Mouse (Mus musculus) hindbrain, embryonic 14.5 days (tissue): ENCODE data around the gene Nr2f6. TPM values are rescaled to one million over a fixed set of nuclear protein-coding genes. Genes with fewer than 3 reads are reported as not detected.

Experiments used
- ATAC-seq: fragments of 200-750 bp; cut with Nextera tagmentation; 2 replicates; pipeline ENCODE4 v1.8.0; 2017; ENCODE audit warnings: moderate number of reproducible peaks, mild to moderate bottlenecking, moderate TSS enrichment, moderate library complexity; ENCODE audit not compliant: low FRiP score
- DNase-seq: peaks from one replicate; pipeline ENCODE4 v3.0.0-alpha.2; 2015; ENCODE audit warnings: low spot score
- H3K27ac ChIP-seq: fragments of 300-500 bp; sonication (generic); 2 replicates; pipeline ENCODE4 v1.5.1; 2014; ENCODE audit warnings: mild to moderate bottlenecking, moderate library complexity
- H3K27me3 ChIP-seq: fragments of 300-500 bp; sonication (generic); 2 replicates; pipeline ENCODE4 v1.6.1; 2014; ENCODE audit warnings: mild to moderate bottlenecking, low read length, mixed read lengths; ENCODE audit not compliant: control insufficient read depth, insufficient read depth
- H3K36me3 ChIP-seq: fragments of 300-500 bp; sonication (generic); replicated peaks from 2 replicates; pipeline ENCODE4 v1.6.1; 2014; ENCODE audit not compliant: control insufficient read depth, insufficient read depth
- H3K4me1 ChIP-seq: fragments of 300-500 bp; sonication (generic); replicated peaks from 2 replicates; pipeline ENCODE4 v1.6.1; 2014; ENCODE audit warnings: antibody characterized with exemption, low read length, mixed read lengths; ENCODE audit not compliant: control insufficient read depth, insufficient read depth
- H3K4me2 ChIP-seq: fragments of 300-500 bp; sonication (generic); replicated peaks from 2 replicates; pipeline ENCODE4 v1.6.1; 2014; ENCODE audit warnings: mild to moderate bottlenecking, moderate library complexity
- H3K4me3 ChIP-seq: fragments of 300-500 bp; sonication (generic); replicated peaks from 2 replicates; pipeline ENCODE4 v1.5.1; 2014; ENCODE audit warnings: mild to moderate bottlenecking, low read length
- H3K9ac ChIP-seq: fragments of 300-500 bp; sonication (generic); 2 replicates; pipeline ENCODE4 v1.6.1; 2014
- H3K9me3 ChIP-seq: fragments of 300-500 bp; sonication (generic); 2 replicates; pipeline ENCODE4 v1.6.1; 2016; ENCODE audit warnings: low read length; ENCODE audit not compliant: control insufficient read depth
- WGBS: fragments of 180-500 bp; shearing (Covaris S2); extraction: QIAGEN DNeasy Blood & Tissue Kit; methylation state at CpG from one replicate; pipeline ENCODE4 v1.1.7; 2014; 5-methylcytosine and 5-hydroxymethylcytosine counted together
- polyA plus RNA-seq: library from polyadenylated mRNA; unstranded; fragments of >200 nt; fragmentation: Nextera tagmentation; extraction: Ambion mirVana; gene quantifications from 2 replicates; pipeline ENCODE4 v1.2.1, GENCODE M21; 2014

The Nr2f6 gene
- polyA plus RNA-seq, 1 experiment from 2014 or later: 35.9 TPM

- H3K27me3 ChIP-seq: no peaks in the 10 kb centered on the region
- H3K4me2 ChIP-seq: no peak overlapping the region
- H3K9ac ChIP-seq: no peak overlapping the region
- H3K27ac ChIP-seq: no peak overlapping the region
- no peak overlapping the region for H3K4me3 ChIP-seq
- peaks cover 8% of the 10 kb centered on the region for H3K36me3 ChIP-seq
- ATAC-seq (no peak), DNase-seq (no peak)
- WGBS: 94% methylated on average over 8 of the region's 8 CpGs
- no peaks in the 10 kb centered on the region for H3K9me3 ChIP-seq
- peaks cover 13% of the 10 kb centered on the region; the same call in 1 of the 2 replicates for H3K4me1 ChIP-seq
These were observed 22.3 kb upstream of the Nr2f6 start for GRCm38 (mm10) chr8:71404011-71404410.

- WGBS: 91% methylated on average over 6 of the region's 6 CpGs
- Histone ChIP-seq H3K9ac (no peak overlapping the region), H3K4me2 (no peak overlapping the region), H3K27ac (no peak overlapping the region), H3K9me3 (no peaks in the 10 kb centered on the region), H3K4me1 (peaks cover 13% of the 10 kb centered on the region; the same call in 1 of the 2 replicates), H3K27me3 (no peaks in the 10 kb centered on the region), H3K4me3 (no peak overlapping the region), H3K36me3 (peaks cover 15% of the 10 kb centered on the region)
- ATAC-seq (no peak), DNase-seq (no peak)
These were observed 21.5 kb upstream of the Nr2f6 start for GRCm38 (mm10) chr8:71403107-71403885.

GRCm38 (mm10) chr8:71402446-71402964 is 20.7 kb upstream of the Nr2f6 start:
- H3K27ac ChIP-seq: no peak overlapping the region
- no peaks in the 10 kb centered on the region for H3K9me3 ChIP-seq
- ATAC-seq (no peak), DNase-seq (no peak)
- H3K4me1 ChIP-seq: peaks cover 16% of the 10 kb centered on the region; the same call in 1 of the 2 replicates
- 87% methylated on average over 9 of the region's 9 CpGs for WGBS
- no peak overlapping the region for H3K4me2 ChIP-seq
- H3K36me3 ChIP-seq: peaks cover 16% of the 10 kb centered on the region
- H3K9ac ChIP-seq: no peak overlapping the region
- no peak overlapping the region for H3K4me3 ChIP-seq
- H3K27me3 ChIP-seq: no peaks in the 10 kb centered on the region

GRCm38 (mm10) chr8:71401454-71401853 is 19.7 kb upstream of the Nr2f6 start:
- DNase-seq: no peak

DNA sequence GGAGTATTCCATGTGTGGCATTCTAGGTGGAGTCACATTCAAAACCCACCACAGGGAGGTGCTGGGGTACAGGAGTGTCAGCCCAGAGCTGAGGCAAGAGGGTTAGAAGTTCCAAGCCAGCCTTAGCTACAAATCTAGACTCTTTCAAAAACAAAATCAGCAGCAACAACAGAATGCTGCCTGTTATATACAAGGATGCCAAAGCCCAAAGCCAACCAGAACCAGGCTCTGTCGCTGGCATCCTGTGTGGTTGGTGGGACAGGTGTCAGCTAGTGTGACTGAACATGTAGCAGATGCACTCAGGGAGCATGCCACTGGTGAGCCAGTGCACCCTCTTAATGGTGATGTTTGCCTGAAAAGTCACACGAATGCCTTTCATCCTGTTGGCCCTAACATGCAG is 19.1 kb upstream of the Nr2f6 start:
- Histone ChIP-seq H3K4me1 (peaks cover 15% of the 10 kb centered on the region; the same call in 1 of the 2 replicates), H3K9me3 (no peaks in the 10 kb centered on the region), H3K27ac (no peak overlapping the region), H3K4me2 (no peak overlapping the region), H3K36me3 (peaks cover 16% of the 10 kb centered on the region), H3K9ac (no peak overlapping the region), H3K4me3 (no peak overlapping the region), H3K27me3 (no peaks in the 10 kb centered on the region)
- WGBS: 96% methylated on average over 2 of the region's 2 CpGs
- ATAC-seq (no peak), DNase-seq (no peak)

More at GRCm38 (mm10) chr8:71401454-71401853, 19.7 kb upstream of the Nr2f6 start:
- H3K4me1 ChIP-seq: peaks cover 15% of the 10 kb centered on the region; the same call in 1 of the 2 replicates
- H3K27me3 ChIP-seq: no peaks in the 10 kb centered on the region
- no peak overlapping the region for H3K4me3 ChIP-seq
- no peak overlapping the region for H3K4me2 ChIP-seq
- H3K9ac ChIP-seq: no peak overlapping the region
- H3K36me3 ChIP-seq: peaks cover 16% of the 10 kb centered on the region
- H3K27ac ChIP-seq: no peak overlapping the region
- no peaks in the 10 kb centered on the region for H3K9me3 ChIP-seq
- no peak for ATAC-seq

GRCm38 (mm10) chr8:71397701-71398100 is 15.9 kb upstream of the Nr2f6 start:
- H3K4me3 ChIP-seq: peak overlapping the region; percentile 68; the same call in 1 of the 2 replicates
- H3K27ac ChIP-seq: no peak overlapping the region
- H3K9ac ChIP-seq: 0 out of 2 replicates have a peak overlapping the region, but pooled peaks have one; percentile 69
- ATAC-seq (no peak), DNase-seq (no peak)
- WGBS: 83% methylated on average over 12 of the region's 12 CpGs
- H3K4me2 ChIP-seq: peak overlapping the region; percentile 81
- H3K27me3 ChIP-seq: no peaks in the 10 kb centered on the region
- peaks cover 11% of the 10 kb centered on the region; the same call in 1 of the 2 replicates for H3K4me1 ChIP-seq
- no peaks in the 10 kb centered on the region for H3K9me3 ChIP-seq
- peaks cover 16% of the 10 kb centered on the region for H3K36me3 ChIP-seq

DNA sequence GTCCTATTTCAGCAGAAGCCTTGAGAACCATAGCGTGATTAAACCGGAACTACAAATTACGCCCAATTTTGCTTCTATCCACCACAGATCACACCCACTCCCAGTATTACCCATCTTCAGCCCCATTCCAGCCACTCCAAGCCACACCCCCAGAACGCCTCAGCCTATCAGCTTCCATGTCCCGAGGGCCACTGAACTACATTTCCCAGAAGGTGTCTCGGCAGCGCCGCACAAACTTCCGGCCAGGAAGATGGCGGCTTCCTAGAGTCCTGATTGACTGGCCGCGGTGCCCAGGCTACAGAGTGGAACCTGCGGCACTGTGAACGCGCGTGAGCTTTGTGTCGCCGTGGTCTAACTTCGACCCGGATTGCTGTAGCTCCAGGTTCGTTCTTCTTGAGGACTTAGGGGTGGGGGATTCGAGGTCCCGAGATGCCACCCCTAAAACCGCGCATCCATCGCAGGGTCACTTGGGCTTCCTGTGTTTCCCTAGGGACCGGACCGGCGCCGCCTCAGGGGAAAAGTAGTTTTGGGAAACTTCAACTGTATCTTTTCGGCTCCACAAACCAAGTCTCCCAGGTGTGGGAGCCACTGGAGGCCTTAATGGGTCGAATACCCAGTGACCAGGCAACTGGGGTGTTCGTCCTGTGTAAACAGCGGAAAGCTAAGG is 15.0 kb upstream of the Nr2f6 start, which contains the start of gene Babam1:
TSS of gene Babam1 (plus strand) at position 223 of the 667 bp plus-strand sequence.
- peak within 1 kb of the TSS; percentile 81 for H3K4me2 ChIP-seq
- peak within 1 kb of the TSS; percentile 69 for H3K9ac ChIP-seq
- H3K27ac ChIP-seq: peak within 1 kb of the TSS; percentile 58
- peak within 1 kb of the TSS; percentile 68 for H3K4me3 ChIP-seq
- no peaks in the 10 kb centered on the region for H3K9me3 ChIP-seq
- H3K27me3 ChIP-seq: no peaks in the 10 kb centered on the region
- DNase-seq: peak; percentile 92
- ATAC-seq: peak; percentile 98
- H3K36me3 ChIP-seq: peaks cover 16% of the 10 kb centered on the region
- peaks cover 11% of the 10 kb centered on the region; the same call in 1 of the 2 replicates for H3K4me1 ChIP-seq
- 1% methylated on average over 34 of the region's 34 CpGs for WGBS

- H3K9ac ChIP-seq: no peak within 1 kb of the TSS; the same call in 1 of the 2 replicates
These were observed 13.9 kb upstream of the Nr2f6 start, which contains the start of gene Ushbp1 for GRCm38 (mm10) chr8:71395629-71396028. TSS of gene Ushbp1 (minus strand) at chr8:71395802.

DNA sequence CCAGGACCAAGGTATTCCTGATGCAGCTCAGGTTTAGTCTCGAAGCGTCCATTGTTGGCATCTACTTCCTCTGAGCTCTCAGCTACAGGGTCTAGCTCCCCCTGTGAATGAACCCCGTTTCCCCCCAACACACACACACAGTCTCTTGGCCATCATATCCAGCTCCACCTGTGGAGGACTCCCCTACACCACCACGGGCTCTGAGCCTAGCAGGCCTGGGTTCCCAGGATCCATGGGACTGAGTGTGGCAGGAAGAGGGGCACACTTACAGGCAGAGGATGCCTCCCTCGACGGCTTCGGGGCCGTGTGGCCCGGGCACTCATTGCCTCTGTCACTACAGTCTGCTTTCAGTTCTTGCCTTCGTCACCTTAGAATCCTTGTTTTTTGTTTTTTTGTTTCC is 13.3 kb upstream of the Nr2f6 start:
- Histone ChIP-seq H3K9me3 (no peaks in the 10 kb centered on the region), H3K27ac (no peak overlapping the region), H3K9ac (no peak overlapping the region), H3K4me3 (no peak overlapping the region), H3K36me3 (peaks cover 16% of the 10 kb centered on the region), H3K4me2 (peak overlapping the region; percentile 19; the same call in 1 of the 2 replicates), H3K27me3 (no peaks in the 10 kb centered on the region), H3K4me1 (peaks cover 11% of the 10 kb centered on the region; the same call in 1 of the 2 replicates)
- 90% methylated on average over 10 of the region's 10 CpGs for WGBS
- ATAC-seq (no peak), DNase-seq (no peak)

More at GRCm38 (mm10) chr8:71395629-71396028, 13.9 kb upstream of the Nr2f6 start, which contains the start of gene Ushbp1:
- ATAC-seq (no peak), DNase-seq (no peak)
- H3K4me2 ChIP-seq: peak within 1 kb of the TSS; percentile 81
- peak within 1 kb of the TSS; percentile 68 for H3K4me3 ChIP-seq
- peak within 1 kb of the TSS; percentile 58 for H3K27ac ChIP-seq
- H3K36me3 ChIP-seq: peaks cover 16% of the 10 kb centered on the region
- no peaks in the 10 kb centered on the region for H3K9me3 ChIP-seq
- H3K4me1 ChIP-seq: peaks cover 11% of the 10 kb centered on the region; the same call in 1 of the 2 replicates
- WGBS: 84% methylated on average over 9 of the region's 9 CpGs
- H3K27me3 ChIP-seq: no peaks in the 10 kb centered on the region
